Mouse (Mus musculus): Measurements from ENCODE around the gene Slc25a33.
"Not testable (repeated sequence)": the region's sequence is repeated elsewhere in the genome, so short reads cannot be mapped to it uniquely, and the experiment has no call there.

The Slc25a33 gene

GRCm38 (mm10) chr4:149756546-149756945, 17.5 kb downstream of the Slc25a33 start:
- not testable (repeated sequence) for DNase-seq (ENCODE audit: low spot score)

DNA sequence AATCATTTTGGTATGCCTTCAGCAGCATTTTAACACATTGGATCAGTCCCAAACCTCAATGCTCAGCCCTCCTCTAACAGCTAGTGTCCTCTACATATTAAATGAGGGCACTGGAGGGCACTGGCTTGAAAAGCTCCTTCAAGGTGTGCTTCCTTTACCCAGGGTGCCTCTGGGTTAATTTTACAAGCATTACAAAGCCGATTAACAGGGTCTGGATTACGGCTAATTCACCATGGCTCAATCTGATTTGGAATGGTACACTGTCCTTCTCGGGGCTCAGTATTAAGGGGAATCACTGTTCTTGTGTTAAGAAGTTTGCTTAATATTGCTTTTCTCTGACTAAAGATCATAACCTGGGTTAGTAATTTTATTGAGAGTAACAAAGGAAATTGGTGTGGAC, 21.2 kb downstream of the Slc25a33 start:
- DNase-seq (ENCODE audit: low spot score): no peak

DNA sequence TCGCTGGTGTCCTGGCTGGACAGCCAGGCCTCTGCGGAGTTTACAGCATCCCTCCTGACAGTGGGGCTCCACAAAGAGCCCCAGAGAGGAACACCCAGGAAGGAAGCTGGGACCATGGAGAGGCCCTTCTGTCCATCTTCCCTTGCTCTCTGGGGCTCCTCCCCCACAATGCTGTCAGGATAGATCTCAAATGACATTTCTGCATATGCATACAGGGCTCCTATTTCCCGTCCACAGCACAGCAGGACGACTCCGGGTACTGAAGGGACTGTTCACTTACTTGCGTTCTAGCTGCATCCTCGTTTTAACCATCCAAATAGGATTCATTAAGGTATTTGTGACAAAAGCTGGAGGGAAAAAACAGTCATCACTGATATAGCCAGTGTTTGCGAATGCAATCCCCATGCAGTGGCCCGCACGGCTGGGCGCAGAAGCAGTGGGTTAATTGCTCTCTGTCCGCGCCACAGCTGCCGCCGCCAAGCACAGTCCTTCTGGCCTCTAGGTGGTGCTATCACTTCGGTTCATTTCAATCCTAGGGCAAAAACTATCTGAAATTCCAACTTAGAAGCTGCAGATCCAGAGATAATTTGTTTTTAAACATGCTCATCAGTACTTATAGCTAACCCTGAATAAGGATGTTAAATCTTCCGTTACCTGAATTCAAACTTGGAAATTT, 21.8 kb downstream of the Slc25a33 start:
- peak; percentile 85 for DNase-seq (ENCODE audit: low spot score)

GRCm38 (mm10) chr4:149750671-149751070, 23.4 kb downstream of the Slc25a33 start:
- peak; percentile 46 for DNase-seq (ENCODE audit: low spot score)

- not testable (repeated sequence) for DNase-seq (ENCODE audit: low spot score)
These were observed 24.4 kb downstream of the Slc25a33 start for GRCm38 (mm10) chr4:149749663-149750015.

DNA sequence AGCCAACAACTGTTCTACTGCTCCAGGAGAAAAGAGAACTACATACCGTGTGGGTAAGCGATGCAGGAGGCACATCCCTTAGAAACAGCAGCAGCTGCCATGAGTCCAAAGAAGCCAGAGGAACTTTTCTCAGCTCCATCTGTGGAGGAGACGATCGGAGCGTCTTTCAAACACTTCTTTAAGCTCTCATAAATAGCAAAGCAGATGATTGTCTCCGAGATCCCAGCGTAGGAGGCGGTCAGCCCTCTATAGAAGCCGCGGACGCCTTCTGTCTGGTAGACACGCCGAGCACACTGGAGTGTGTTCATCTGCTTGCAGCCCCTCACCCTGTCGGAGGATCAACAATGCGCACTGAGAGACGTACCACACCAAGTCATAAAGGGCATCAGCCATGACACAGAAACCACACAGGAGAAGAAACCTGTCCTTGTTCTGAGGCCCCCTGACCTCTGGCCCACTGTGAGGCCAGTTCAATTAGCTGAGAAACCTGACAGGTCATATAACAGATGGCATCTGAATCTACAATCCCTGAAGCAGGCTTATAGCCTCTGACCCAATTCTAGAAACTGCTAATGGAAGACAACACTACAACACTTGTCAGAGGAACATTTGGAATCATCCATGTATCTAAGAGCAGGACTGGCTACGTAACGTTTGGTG, 24.9 kb downstream of the Slc25a33 start:
- peak; percentile 10 for DNase-seq (ENCODE audit: low spot score)

DNA sequence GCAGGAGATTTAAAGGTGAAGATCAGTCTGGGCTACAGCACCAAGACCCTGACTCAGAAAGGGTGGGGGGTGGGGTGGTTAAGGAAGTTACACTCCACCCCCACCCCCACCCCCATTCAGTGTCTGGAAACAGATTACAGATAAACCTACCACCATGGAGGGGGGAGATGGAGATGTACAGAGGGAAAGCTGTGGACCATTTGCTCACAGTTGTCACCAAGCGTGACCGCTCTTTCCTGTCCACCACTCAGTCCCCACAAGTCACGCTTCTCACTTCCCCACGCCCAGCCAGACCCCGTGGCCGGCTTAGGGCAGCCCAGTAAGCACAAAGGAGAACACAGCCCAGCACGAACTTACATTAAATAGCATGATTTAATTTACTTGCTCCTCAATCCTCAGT, 30.0 kb downstream of the Slc25a33 start:
- DNase-seq (ENCODE audit: low spot score): no peak

DNA sequence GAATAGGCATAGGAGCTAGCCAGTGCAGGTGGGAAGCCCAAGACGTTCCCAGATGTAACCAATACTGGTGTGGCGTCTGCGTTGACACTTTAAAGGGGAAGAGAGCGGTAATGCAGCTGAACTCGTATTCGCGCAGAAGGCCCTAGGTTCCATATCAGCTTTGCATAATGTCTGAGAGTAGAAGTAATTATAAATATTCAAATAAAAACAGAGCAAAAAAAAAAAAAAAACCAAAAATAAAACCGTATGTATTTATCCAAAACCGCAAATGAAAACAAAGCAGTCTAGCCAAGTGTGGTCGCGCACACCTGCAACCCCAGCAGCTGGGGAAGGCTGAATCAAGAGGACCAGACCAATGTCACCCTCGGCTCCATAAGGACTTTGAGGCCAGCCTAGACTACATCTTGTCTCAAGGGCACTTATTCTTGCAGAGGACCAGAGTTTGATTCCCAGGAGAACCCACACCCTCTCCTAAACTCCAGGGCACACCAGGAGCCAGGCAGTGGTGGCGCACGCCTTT, 32.0 kb downstream of the Slc25a33 start:
- no peak for DNase-seq (ENCODE audit: low spot score)

- DNase-seq (ENCODE audit: low spot score): no peak
These were observed 33.8 kb downstream of the Slc25a33 start for GRCm38 (mm10) chr4:149740301-149740700.

- DNase-seq (ENCODE audit: low spot score): no peak
These were observed 34.6 kb downstream of the Slc25a33 start for GRCm38 (mm10) chr4:149739478-149739877.

GRCm38 (mm10) chr4:149737383-149738324, 36.4 kb downstream of the Slc25a33 start, which contains the start of gene Tmem201:
Gene Tmem201, minus strand, starts transcription at chr4:149738044.
- peak; percentile 97 for DNase-seq (ENCODE audit: low spot score)

DNA sequence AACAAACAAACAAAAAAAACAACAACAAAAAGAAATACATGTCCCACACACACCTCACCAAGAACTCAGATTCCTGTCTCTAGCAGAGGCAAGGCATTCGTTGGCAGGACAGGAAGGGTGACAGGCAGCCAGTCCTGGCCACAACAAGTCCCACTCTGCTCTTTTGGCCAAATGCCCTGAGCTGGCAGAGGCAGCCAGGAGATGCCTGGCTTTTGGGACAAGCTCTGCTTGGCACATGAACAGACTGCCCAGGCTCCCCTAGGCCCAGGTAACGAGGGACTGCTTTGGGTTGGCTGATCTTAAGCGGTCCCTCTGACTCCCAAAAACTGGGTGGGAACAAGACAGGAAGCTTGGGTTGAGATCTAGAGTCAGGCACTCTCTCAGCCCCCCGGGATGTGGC, 37.5 kb downstream of the Slc25a33 start:
- DNase-seq (ENCODE audit: low spot score): no peak

DNA sequence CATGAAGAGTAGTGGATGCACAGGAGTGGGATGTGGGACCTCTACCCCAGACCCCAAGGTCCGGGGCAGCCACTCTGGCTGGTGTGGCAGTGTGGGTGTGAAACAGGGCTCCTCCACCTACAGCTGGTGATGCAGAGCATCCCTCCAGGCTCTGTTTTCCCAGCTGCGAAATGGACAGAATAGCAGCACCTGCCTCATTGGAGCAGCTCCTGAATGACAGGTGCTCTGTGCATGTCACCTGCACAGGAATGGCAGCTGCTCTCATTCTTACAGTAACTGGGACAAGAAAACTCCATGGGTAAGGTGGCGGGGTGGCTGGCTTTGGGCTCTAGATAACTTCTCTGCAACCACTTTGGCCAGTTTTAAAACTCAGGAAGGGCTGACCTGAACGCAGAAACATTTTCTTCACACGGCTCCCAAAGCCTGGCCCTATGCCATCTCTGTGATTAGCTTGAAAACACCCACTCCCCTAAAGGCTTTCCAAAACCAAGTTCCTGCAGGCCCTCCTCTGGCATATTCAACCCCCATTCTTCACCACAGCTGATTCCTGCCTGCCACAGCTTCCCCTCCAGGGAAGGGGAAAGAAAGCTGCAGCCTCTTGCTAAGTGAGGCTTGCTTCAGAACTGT, 38.3 kb downstream of the Slc25a33 start:
- DNase-seq (ENCODE audit: low spot score): no peak

DNA sequence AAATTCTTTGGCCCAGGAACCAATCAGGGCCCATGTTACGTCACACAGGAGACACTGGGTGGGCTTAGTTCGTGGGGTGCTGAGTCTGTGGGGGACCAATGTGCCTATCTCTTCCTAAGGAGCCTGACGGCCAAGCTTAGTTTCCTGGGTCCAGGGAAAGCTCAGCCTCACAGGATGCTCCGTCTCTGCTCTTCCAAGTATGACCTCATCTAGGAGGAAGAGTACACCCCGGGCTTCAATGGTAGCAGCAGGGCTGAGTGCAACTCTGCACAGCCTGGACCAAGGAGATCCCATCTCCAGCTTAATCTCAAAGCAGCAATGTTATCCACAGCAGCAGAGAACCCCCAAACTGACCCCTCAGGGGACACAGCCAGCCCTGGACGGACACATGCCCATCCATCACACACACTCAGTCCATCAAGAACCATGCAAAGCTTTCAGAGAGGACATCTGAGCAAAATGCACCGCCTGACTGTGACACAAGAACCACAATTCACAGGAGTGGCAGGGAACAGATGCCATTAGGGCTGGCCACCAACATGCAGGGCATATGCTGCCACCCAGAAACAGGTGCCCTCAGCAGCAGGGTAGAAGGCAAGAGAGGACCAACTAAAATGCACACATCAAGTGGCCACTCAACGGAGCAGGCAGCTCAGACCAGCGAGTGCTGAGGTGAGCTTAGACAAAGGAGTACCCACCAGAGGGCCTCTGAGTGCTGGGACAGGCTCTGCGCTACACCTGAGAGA, 39.2 kb downstream of the Slc25a33 start:
- no peak for DNase-seq (ENCODE audit: low spot score)

DNA sequence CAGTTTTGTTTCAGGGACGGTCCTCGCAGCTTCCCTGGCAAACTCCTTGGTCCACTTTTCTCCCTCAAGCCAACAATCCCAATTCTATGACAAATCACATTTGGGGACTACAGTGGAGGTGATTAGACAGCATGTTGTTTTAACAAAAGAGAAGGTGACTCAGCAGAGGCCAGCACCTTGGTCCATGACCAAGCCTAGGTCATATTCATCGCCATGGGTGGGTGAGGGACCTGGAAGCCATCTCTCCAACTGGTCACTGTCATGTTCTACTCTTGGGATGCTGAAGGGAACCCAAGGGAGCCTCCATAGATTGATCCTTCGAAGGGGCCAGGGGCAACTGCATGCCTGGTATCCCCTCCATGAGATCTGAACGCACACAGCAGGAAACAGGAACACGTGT, 39.8 kb downstream of the Slc25a33 start:
- no peak for DNase-seq (ENCODE audit: low spot score)

- DNase-seq (ENCODE audit: low spot score): no peak
These were observed 40.3 kb downstream of the Slc25a33 start for GRCm38 (mm10) chr4:149733748-149734147.

- DNase-seq (ENCODE audit: low spot score): no peak
These were observed 41.3 kb downstream of the Slc25a33 start for GRCm38 (mm10) chr4:149732800-149733199.

DNA sequence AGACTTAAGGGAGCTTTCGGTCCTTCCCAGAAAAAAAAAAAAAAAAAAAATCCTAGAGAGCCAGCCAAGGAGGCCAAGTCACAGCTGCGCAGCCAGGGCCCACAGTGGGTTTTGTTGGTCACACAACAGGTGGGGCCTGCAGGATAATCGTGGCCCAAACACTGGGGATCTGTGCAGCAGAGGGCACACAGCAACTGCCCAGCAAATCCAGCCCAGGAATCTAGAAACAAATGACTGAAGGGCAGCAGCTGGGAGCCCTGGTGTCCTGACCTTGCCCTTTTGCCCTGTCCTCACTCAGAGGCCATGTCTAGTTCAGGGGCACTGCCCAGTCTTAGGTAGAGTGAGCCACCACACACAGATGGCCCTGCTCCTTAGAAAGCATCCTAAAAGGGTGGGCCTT, 41.8 kb downstream of the Slc25a33 start:
- no peak for DNase-seq (ENCODE audit: low spot score)

GRCm38 (mm10) chr4:149730827-149731226, 43.2 kb downstream of the Slc25a33 start:
- DNase-seq (ENCODE audit: low spot score): no peak

- DNase-seq (ENCODE audit: low spot score): no peak
These were observed 45.3 kb downstream of the Slc25a33 start for GRCm38 (mm10) chr4:149728810-149729209.

DNA sequence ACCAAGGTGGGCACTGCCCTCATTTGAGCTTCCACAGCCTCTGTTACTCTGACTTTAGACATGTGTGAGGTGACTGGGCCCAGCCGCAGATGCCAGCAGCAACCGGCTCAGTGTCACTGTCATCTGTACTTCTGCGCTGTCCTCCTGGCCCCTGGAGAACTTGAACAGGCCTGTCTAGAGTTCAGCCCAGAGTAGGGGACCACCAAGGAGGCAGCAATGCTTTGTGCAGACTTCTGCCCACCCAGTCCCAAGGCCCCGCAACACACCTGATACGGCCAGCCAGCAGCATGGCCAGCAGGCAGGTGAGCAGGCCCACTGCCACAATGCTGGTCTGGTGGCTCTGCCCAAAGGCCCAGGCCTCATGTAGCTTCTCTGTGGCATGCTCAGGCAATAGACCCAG, 46.4 kb downstream of the Slc25a33 start:
- DNase-seq (ENCODE audit: low spot score): no peak

Data from embryo, embryonic 10.5 days (tissue).